Mouse (Mus musculus) kidney, embryonic 16.5 days (tissue): Measurements from ENCODE around the gene Gm10375. TPM values are rescaled to one million over a fixed set of nuclear protein-coding genes. Genes with fewer than 3 reads are reported as not detected.
"Not testable (repeated sequence)": the region's sequence is repeated elsewhere in the genome, so short reads cannot be mapped to it uniquely, and the experiment has no call there.

ENCODE experiments used
- ATAC-seq: fragments of 200-750 bp; cut with Nextera tagmentation; 2 replicates; pipeline ENCODE4 v1.8.0; 2017; ENCODE audit warnings: moderate TSS enrichment; ENCODE audit not compliant: low FRiP score, low TSS enrichment
- H3K27ac ChIP-seq: fragments of 300-500 bp; sonication (generic); 2 replicates; pipeline ENCODE4 v1.5.1; 2014; ENCODE audit warnings: low read length
- H3K27me3 ChIP-seq: fragments of 300-500 bp; sonication (generic); 2 replicates; pipeline ENCODE4 v1.6.1; 2014; ENCODE audit warnings: low read length, control low read depth, mixed read lengths; ENCODE audit not compliant: insufficient read depth
- H3K36me3 ChIP-seq: fragments of 300-500 bp; sonication (generic); 2 replicates; pipeline ENCODE4 v1.6.1; 2014; ENCODE audit warnings: low read length, control low read depth, mixed read lengths; ENCODE audit not compliant: insufficient read depth
- H3K4me1 ChIP-seq: fragments of 300-500 bp; sonication (generic); 2 replicates; pipeline ENCODE4 v1.6.1; 2014; ENCODE audit warnings: low read length, control low read depth, mixed read lengths; ENCODE audit not compliant: insufficient read depth
- H3K4me2 ChIP-seq: fragments of 300-500 bp; sonication (generic); replicated peaks from 2 replicates; pipeline ENCODE4 v1.6.1; 2014; ENCODE audit warnings: low read depth, low read length
- H3K4me3 ChIP-seq: fragments of 300-500 bp; sonication (generic); 2 replicates; pipeline ENCODE4 v1.5.1; 2014; ENCODE audit warnings: mild to moderate bottlenecking, low read length
- H3K9ac ChIP-seq: fragments of 300-500 bp; sonication (generic); replicated peaks from 2 replicates; pipeline ENCODE4 v1.6.1; 2014; ENCODE audit warnings: low read length
- H3K9me3 ChIP-seq: fragments of 300-500 bp; sonication (generic); 2 replicates; pipeline ENCODE4 v1.6.1; 2016; ENCODE audit warnings: low read length, control low read depth
- WGBS: fragments of 180-500 bp; shearing (Covaris S2); extraction: QIAGEN DNeasy Blood & Tissue Kit; methylation state at CpG from one replicate; pipeline ENCODE4 v1.1.7; 2014; 5-methylcytosine and 5-hydroxymethylcytosine counted together
- polyA plus RNA-seq: library from polyadenylated mRNA; unstranded; fragments of >200 nt; fragmentation: Nextera tagmentation; extraction: Ambion mirVana; gene quantifications from 2 replicates; pipeline ENCODE4 v1.2.1, GENCODE M21; 2015

Gene Gm10375
- polyA plus RNA-seq, result not detected in 2 replicates

DNA sequence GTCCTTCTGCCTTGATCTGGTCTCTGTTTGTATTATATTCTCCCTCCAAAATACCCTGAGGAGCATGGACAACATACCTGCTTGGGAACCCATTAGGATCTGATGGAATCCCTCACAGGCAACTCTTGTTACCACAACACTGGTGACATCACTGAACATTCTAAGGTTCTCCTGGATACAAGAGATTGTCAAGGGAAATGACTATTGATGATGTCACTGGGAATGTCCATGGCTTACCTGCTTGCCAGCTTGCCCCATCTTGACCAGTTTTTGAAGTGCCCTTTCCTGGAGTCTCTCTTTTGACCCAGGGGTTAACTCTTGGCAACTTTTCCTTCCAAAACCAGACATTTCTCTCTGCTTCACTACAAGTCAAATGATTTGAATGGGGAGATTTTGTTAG, at the start of gene Gm10375:
Gene Gm10375, minus strand, starts transcription at position 101 of the 400 bp plus-strand sequence.
- not testable (repeated sequence) for H3K27me3 ChIP-seq, H3K4me1 ChIP-seq, ATAC-seq, H3K36me3 ChIP-seq, H3K4me2 ChIP-seq, H3K9ac ChIP-seq, H3K9me3 ChIP-seq, H3K4me3 ChIP-seq, H3K27ac ChIP-seq

DNA sequence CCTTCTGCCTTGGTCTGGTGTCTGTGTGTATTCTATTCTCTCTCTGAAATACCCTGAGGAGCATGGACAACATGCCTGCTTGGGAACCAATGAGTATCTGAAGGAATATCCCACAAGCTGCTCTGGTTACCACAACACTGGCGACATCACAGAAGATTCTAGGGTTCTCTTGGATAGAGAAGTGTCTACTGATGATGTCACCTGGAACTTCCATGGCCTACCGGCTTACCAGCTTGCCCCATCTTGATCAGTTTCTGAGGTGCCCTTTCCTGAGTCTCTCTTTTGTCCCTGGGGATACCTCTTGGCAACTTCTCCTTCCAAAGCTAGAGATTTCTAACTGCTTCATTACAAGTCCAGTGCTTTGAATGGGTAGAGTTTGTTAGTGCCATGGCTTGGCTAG, 28.8 kb downstream of the Gm10375 start, which contains the start of gene Gm17654:
Gene Gm17654, minus strand, starts transcription at position 101 of the 400 bp plus-strand sequence.
- not testable (repeated sequence) for ATAC-seq, H3K9ac ChIP-seq, H3K4me1 ChIP-seq, H3K4me3 ChIP-seq, H3K4me2 ChIP-seq, H3K36me3 ChIP-seq, H3K27ac ChIP-seq, H3K9me3 ChIP-seq, H3K27me3 ChIP-seq
- WGBS, result 100% methylated on average over 1 of the region's 2 CpGs

DNA sequence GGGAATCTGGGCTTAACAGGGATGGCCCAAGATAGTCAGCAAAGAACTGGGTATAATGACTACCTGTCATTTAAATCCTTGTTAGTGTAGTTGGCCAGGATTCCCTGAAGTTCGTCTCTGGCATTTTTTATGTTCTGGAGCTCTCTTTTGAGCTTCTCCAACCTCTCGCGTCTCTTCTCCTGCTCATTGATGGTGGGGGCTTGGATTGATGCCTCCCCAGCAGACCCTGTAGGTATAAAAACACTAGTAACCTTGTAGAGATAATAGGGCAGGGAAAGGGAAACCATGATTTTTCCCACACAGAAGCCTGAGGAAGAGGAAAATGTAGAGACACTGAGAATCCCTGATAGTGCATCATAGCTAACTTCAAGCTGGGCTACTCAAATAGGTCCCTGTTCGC, 29.8 kb downstream of the Gm10375 start:
- not testable (repeated sequence) for H3K27me3 ChIP-seq, H3K4me2 ChIP-seq, H3K4me3 ChIP-seq, H3K36me3 ChIP-seq, H3K9ac ChIP-seq, H3K27ac ChIP-seq, H3K9me3 ChIP-seq, ATAC-seq, H3K4me1 ChIP-seq
- WGBS, result 85% methylated on average over 2 of the region's 4 CpGs

Other genes starting within 250 kb of the Gm10375 start
- not detected in 2 replicates for gene Gm8138, start 191.7 kb downstream of the Gm10375 start, polyA plus RNA-seq
- not detected in 2 replicates for gene Gm5799, start 64.4 kb downstream of the Gm10375 start, polyA plus RNA-seq
- not detected in 2 replicates for gene Gm17654, start 28.9 kb downstream of the Gm10375 start, polyA plus RNA-seq
- gene Gm8165, start 69.2 kb upstream of the Gm10375 start, polyA plus RNA-seq, result not detected in 2 replicates
- 0.92 and 0.96 TPM in 2 replicates for gene Gm7324, start 89.8 kb upstream of the Gm10375 start, polyA plus RNA-seq
- not detected in 2 replicates for gene Gm16506, start 119.5 kb upstream of the Gm10375 start, polyA plus RNA-seq
- gene Gm6526, start 139.9 kb upstream of the Gm10375 start, polyA plus RNA-seq, result not detected in 2 replicates
- not detected in 2 replicates for gene Gm8180, start 176.7 kb upstream of the Gm10375 start, polyA plus RNA-seq